Mouse (Mus musculus) CD8-positive naive resting alpha-beta T cell, adult 57 days (primary cell): ENCODE measurements around the gene Acsm3. TPM values are rescaled to one million over a fixed set of nuclear protein-coding genes. Genes with fewer than 3 reads are reported as not detected.

Experiments
- total RNA-seq: library from RNA; stranded (reverse); gene quantifications from one replicate; pipeline ENCODE4 v1.2.4, GENCODE M21; 2023

Gene Acsm3
- total RNA-seq, result not detected

DNA sequence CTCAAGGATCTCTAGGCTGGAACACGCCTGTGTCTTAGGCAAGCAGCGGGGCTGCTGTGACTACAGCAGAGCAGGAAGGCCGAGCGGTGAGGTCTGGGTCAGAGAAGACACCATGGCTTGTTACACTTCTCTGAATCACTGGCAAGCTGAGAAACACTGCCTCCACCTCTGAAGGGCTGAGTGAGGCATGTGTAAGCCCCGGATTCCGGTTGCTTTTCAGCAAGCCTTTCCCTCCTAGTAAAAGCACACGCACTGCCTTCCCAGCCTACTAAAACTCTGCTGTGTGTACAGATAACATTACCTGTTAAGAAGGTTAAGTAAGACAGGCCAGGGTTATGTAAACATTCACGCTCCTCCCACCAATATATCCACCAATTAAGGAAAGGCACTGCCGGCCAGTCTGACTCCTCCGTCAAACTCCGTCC lies at the start of gene Acsm3:
Acsm3 (plus strand) TSS at position 397 of the 425 bp plus-strand sequence.

DNA sequence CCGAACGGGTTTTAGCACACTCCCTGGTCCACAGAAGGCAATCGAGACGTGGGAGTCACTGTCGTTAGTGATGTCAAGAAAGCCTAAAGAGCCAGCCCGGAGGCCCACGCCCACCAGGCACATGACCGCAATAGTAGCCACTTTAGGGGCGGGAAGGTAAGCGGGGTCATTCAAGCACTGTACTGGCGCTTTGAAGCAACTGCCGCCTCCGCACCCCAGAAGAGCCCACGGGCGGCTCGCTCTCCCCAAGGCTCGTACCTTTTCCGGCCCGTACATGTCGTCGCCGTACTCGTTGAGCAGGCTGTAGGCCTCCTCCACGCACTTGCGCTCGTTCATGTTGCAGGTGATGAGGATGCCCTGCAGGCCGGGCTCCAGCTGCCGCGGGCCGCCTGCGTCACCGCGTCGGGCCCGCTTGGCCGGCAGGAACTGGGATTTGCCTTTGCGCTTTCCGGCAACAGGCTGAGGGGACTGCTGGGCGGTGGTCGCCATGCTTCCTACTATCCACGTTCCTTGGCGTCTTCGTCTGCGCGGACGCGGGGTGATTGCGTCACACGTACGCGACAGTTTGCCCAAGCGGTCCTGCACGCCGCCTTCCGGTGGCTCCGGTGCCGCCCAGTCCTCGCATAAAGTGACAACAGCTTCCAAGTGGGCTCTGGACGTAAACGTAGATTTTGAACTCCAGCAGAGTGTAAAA lies 40.3 kb upstream of the Acsm3 start, which contains the start of gene Thumpd1:
Thumpd1 (minus strand) TSS at position 546 of the 694 bp plus-strand sequence.

GRCm38 (mm10) chr7:119793586-119794250 lies 33.0 kb downstream of the Acsm3 start, which contains the start of the genes Rexo5 and Eri2:
Gene Rexo5 (plus strand): TSS chr7:119794006.
Gene Eri2 (minus strand): TSS chr7:119794058.

Other genes starting within 250 kb of the Acsm3 start
- gene Acsm5, start 241.5 kb upstream of the Acsm3 start, total RNA-seq, result not detected
- not detected for gene Pdilt, start 237.4 kb upstream of the Acsm3 start, total RNA-seq
- gene Acsm2, start 206.6 kb upstream of the Acsm3 start, total RNA-seq, result not detected
- gene Acsm1, start 153.9 kb upstream of the Acsm3 start, total RNA-seq, result not detected
- not detected for gene Acsm4, start 70.9 kb upstream of the Acsm3 start, total RNA-seq
- gene Thumpd1, start 40.1 kb upstream of the Acsm3 start, total RNA-seq, result 84.7 TPM
- 54.3 TPM for gene Rexo5, start 33.1 kb downstream of the Acsm3 start, total RNA-seq
- 8.1 TPM for gene Eri2, start 33.1 kb downstream of the Acsm3 start, total RNA-seq
- 7.2 TPM for gene Lyrm1, start 134.9 kb downstream of the Acsm3 start, total RNA-seq
- gene Dcun1d3, start 135.4 kb downstream of the Acsm3 start, total RNA-seq, result 22.2 TPM